Mouse (Mus musculus) adrenal gland (tissue): ENCODE results near the gene Atf7.
"Not testable (repeated sequence)": the region's sequence is repeated elsewhere in the genome, so short reads cannot be mapped to it uniquely, and the experiment has no call there.

Source experiments
- intact Hi-C: fragments of 180-260 bp; cut with DNase I; formaldehyde crosslinking; loops from one replicate; pipeline ENCODE4 v1.15.1; 2025

Atf7 gene

DNA sequence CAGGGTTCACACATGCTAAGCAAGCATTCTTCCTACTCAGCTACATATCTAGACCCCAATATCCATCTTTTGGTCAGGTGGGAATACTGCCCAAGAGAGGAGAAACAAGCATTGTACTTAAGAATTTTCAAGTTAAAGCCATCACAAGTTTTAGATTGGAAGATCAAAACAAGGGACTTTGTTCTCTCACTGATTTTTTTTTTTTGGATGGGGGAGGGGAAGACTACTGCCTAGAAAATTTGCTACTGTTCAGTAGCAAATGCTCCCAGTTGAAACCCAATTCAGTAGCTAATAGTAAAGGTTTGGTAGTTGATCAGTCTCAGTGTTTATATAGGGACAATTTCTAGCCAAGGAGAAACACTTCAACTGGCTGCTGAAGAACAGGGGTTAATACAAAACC is 2.7 kb downstream of the Atf7 start:
- intact Hi-C loops = no loop called here

DNA sequence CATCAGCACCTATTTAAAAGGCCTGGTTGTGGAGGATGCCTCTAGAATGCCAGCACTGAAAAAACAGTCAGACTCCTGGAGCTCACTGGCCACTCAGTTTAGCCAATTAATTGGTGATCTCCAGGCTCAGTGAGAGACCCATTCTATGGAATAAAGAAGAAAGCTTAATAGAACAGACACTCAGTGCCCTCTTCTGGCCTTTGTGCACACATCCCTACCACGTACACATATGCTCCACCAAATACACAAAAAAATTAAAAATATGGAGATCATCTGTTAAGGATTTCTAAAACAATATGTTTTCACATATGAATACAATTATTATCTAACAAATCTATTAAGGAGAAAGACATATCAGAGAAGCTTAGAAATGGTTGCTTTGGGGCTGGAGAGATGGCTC is 4.5 kb downstream of the Atf7 start:
- intact Hi-C loops = no loop called here

DNA sequence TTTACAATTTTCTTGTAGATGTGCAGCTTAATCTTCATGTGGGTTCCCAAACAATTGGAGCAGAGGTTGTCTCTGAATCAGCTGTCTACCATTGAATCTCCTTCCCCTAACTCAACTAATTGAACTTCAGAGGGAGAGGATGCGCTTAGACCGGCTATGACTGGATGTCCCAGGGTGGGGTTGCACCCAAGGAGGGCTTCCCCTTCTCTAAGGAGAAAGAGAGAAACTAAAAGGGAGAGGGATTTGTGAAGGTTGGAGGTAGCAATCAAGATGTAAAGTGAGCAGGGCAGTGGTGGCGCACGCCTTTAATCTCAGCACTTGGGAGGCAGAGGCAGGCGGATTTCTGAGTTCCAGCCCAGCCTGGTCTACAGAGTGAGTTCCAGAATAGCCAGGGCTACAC is 5.8 kb downstream of the Atf7 start:
- intact Hi-C loops = no loop called here

DNA sequence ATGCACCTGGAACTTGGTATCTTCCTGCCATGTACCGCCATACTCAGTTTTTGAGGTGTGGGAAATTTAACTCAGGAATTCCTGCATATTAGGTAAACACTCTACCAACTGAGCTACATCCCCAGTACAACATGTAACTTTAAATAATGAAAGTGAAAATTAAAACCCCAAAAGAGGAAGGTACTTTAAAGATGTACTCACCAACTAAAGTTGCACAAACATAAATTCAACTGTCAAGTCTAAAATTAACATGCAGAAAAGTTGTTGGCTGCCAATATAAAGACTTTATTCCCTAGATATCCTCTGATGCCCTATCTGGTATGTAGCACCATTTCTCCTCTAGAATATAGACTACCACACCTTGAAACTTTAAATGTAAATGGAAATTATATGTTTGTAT is 7.6 kb downstream of the Atf7 start:
- intact Hi-C loops = no loop called here

DNA sequence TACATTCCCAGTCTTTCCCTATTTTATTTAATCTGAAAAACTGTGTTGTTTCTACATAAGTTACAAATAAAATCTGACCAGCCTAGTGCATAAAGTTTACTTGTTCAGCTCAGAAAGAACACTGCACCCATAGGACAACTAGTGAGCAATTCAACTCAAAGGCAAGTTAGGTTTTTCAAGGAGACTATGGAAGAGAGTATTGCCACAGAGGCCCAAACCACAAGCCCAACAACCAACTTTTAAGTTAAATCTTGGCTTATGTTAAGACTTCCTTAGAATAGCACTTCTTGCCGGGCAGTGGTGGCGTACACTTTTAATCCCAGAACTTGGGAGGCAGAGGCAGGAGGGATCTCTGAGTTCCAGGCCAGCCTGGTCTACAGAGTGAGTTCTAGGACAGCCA is 9.1 kb downstream of the Atf7 start:
- intact Hi-C loops = no loop called here

DNA sequence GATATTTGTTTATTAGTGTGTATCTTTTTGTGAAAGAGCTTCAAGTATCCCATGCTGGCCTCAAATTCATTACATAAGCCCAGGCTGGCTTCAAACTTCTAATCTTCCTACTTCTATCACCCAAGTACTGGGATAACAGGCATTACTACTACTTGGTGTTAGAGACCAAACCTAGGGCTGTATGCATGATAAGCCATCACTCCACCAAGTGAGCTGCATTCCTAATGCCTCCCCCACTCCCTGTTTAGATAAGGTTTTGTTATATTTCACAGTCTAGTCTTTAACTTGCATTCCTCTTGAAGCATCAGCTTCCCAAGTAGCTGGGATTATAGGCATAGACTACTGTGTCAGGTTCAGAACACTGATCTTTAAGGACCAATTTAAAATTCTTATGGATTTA is 11.0 kb downstream of the Atf7 start:
- intact Hi-C loops = loop anchor here (5.0 kb wide), 1 partner anchor 53 kb away; no protein-coding TSS in a partner anchor

DNA sequence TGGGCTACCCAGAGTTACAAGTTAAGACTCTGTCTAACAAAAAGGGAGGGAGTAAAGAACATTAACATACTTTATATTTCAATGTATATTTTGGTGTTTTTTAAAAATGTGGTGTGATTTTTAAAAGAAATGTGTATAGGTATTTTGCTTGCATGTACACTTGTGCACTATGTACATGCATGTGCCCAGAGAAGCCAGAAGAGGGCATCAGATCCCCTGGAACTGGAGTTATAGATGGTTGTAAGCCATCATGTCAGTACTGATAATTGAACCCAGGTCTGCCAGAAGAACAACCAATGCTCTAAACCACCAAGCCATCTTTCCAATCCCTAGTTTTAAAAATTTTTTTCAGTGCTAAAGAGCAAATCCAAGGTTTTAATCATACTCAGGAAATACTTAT is 12.3 kb downstream of the Atf7 start:
- intact Hi-C loops = loop anchor here (5.0 kb wide), 1 partner anchor 54 kb away; no protein-coding TSS in a partner anchor

DNA sequence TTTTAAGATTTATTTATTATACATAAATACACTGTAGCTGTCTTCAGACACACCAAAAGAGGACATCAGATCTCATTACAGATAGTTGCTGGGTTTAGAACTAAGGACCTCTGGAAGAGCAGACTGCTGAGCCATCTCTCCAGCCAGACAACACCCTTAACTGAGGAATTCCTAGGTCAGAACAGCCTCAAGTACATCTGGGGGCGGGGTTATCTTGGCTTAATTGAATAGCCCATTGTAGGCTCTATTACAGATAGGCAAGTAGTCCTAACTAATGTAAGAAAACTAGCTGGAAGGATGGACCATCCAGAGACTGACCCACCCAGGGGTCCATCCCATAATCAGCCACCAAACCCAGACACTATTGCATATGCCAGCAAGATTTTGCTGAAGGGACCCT is 16.7 kb downstream of the Atf7 start:
- intact Hi-C loops = not testable (repeated sequence)

DNA sequence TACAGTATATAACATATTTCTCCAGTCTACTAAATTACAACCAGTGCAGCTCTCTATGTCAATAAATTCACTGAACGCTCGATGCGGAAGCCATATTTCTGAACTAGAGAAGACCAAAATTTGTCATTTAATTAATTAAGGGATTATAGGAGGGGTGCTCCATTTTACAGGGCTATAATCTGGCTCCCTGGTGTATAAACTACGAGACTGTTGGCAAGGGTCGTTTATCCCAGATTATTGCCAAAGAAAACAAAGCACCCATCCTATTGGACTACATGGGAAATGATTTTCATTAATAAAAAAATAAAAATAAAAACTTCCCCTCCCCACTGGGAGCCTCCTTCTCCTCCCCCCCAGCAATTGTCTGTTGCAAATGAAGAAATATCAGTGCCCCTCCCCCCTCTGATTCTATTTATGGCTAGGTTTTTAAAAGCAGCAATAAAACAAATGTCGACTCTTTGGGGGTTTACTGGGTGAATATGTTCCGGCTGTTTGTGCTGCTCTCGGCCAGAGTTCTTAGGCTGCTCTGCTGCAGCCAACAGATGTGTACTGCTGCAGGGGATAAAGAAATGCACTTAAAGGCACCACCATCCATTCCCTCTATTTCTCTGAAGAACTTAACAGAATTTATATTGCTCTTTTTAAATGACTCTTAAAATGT is 31.1 kb downstream of the Atf7 start:
- intact Hi-C loops = no loop called here

DNA sequence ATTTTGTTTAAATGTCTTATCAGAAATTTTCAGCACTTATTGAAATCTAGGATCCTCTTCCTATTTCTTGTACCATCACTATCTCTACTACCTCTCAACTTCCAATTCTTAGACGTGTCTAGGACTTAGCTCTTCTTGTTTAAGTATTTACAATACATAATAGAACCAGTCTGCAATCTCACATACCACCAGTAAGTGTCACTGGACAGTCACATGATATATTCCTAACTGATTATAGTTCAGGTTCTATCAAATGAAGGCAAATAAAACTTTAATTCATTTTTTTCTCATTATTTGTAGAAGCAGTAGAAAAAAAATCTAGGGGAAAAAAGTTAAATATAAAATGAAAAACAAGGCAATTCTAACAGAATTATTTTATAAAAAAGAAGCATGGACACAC is 32.6 kb downstream of the Atf7 start:
- intact Hi-C loops = no loop called here

DNA sequence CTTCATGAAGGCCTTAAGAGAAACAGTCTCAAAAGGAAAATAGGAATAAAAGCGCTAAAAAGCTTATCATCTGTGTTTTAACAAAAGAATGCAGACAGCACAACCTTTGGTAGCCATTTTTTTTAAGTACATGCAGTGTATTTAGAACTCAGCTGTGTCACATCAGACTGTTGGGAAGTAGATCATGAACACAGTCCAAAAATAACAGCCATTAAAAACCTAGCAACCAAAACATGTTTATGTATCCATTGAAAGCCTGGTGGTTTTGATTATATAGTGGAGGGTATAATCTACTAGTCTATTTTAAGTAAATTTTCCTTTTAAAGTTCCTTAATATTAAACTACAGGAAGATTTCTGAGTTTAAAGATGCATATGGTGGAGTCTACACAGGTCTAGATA is 34.7 kb downstream of the Atf7 start:
- intact Hi-C loops = no loop called here

DNA sequence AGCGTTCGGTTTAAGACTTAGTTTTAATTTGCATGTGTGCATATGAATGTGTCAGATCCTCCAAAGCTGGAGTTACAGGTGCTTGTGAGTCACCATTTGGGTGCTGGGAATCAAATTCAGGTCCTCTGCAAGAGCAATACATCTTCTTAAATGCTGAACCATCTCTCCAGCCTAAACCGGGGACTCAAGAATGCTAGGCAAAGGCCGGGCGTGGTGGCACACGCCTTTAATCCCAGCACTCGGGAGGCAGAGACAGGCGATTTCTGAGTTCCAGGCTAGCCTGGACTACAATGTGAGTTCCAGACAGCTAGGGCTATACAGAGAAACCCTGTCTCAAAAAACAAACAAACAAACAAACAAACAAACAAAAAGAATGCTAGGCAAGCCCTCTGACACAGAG is 35.4 kb downstream of the Atf7 start:
- intact Hi-C loops = no loop called here

DNA sequence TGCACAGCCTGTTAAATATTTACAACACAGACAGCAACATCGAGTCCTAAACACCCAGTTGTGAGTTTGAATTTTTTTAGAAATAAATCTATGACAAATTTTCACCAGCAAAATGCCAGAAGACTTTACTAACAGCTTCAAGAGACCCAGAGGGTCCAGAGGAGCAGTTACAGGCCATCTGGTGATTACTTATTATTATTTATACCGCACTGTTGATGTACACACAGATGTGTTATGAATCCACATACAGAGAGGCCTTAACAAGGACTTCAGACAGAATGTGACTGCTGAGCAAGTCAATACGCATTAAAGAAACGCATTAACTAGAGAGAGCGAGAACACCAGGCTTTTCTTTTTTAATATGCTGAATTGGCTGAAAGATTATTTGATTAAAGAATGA is 39.8 kb downstream of the Atf7 start:
- intact Hi-C loops = no loop called here

DNA sequence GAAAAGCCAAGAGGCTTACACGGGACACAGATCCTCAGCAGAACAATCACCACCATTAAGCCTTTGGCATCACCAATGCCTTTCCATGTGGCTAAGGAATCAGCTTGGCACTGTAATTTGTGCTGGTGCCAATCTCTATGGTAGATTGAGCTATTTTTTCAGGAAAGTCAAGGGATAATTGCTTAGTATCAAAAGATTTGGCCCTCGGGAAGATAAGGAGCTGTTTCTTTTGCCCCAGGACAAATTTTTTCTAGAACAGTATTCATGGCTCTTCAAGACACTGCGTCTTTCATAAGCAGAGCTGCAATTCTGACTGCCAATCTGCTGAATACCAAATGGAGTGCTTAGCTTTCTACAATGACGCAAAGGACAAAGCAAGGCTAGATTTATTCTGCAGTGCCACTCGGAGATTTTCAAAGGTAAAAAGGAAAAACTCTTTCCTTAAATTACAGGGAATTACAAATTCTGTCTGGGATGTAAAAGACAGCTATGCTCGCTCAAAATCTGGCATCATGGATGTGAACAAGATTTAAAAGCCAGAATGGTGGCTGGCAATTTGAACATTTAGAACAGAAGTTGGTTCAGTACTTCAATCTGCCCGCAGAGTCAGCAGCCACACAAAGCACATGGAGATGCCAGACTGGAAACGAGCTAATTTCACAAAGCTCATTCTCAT is 41.4 kb downstream of the Atf7 start:
- intact Hi-C loops = no loop called here

DNA sequence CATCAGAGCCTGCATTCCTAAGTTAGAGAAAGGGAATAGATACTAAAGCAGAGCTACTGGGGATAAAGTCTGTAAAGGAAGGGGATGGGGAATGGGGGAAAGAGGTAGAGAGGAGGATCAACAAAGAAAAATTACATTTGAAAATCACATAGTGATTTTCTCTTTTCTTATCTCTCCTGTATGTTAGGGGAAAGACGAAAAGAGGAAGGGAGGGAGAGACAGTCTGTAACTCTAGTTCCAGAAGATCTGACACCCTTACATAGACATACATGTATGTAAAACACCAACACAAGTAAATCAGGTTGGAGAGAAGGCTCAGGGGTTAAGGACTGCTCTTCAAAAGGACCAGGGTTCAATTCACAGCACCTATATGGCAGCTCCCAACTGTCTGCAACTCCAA is 44.1 kb downstream of the Atf7 start:
- intact Hi-C loops = no loop called here

DNA sequence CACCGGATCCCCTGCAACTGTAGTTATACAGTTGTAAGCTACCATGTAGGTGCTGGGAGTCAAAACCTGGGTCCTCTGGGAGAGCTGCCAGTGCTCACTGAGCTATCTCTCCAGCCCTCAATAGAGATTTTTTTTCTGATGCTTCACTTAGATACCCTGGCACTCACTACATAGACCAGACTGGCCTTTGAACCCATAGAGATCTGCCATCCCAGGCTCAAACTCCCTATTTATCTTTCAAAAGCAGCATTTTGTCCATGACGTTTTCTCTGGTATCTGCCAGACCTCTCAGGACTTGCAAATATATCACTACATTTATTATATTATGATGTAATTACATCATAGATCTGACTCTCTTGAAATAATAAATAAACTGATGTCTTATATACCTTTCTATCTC is 46.9 kb downstream of the Atf7 start:
- intact Hi-C loops = no loop called here

DNA sequence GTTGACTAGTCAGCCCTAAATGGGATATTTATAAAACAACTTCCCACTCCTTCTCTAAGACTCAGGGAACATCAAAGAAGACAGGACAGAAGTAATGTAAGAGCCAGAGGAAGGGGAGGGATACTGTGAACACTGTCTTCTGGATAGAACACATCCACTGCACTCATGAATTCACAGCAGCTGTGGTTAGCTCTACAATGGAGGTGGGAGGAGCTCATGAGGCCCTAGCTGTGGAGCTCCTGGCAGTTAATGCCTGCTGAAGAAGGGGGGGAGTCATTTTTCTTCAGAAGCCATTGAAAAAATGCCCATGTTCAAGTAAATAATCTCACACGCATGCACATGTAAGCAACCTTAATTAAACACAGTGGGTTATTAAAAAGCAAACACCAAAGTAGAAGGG is 48.3 kb downstream of the Atf7 start:
- intact Hi-C loops = no loop called here

DNA sequence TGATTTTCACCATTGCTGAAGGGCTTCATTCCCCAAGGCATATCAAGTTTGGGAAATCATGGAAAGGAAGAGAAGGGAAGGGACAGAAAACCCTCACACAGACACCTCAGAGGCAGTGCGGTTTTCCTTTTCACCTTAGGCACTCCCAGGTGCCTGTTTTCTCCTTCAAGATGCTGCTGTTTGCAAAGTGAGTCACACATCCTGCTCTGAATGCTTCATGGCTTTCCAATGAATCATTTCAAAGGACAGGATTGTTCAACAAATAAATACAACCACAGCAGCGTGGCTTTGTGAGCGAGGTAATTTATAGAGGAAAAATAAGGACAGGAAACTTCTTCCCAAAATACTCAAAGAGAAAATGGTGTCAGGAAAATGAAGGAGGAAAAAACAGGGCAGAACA is 53.2 kb downstream of the Atf7 start:
- intact Hi-C loops = no loop called here

DNA sequence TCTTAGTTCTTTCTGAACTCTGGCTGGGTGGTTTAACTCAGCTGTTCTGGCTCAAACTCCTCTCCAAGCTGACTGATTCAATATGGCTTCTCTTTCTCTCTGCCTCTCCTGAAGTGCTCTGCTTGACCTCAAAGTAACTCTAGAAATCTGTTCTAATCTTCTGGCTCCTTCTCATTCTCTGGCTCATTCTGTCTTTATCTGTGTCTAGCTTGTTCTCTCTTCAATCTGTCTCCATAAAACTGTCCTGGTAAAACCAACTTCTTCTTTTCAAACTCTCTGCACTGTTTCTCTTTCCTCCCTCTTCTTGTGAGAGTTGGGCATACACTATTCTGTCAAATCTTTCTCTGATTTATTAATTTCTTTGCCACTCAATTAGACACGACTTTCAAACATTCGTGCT is 57.4 kb downstream of the Atf7 start:
- intact Hi-C loops = no loop called here

DNA sequence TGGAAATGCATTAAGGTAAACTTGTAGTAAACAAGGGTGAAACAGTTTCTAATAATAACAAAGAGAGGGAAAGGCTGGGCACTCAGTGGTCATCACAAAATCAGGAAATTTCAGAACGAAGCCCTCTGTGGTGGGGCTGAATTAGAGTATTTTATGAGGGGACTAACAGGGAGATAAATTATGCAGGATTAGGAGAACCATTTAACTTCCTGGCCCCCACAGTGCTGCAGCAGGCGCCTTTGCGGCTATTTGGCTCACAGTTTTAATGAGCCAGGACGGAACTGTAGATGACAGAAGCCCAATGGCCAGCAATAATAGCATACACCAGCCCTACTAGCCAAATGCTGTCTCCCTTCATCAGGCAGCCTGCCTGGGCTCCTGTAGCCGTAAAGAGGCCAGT is 61.6 kb downstream of the Atf7 start:
- intact Hi-C loops = no loop called here

DNA sequence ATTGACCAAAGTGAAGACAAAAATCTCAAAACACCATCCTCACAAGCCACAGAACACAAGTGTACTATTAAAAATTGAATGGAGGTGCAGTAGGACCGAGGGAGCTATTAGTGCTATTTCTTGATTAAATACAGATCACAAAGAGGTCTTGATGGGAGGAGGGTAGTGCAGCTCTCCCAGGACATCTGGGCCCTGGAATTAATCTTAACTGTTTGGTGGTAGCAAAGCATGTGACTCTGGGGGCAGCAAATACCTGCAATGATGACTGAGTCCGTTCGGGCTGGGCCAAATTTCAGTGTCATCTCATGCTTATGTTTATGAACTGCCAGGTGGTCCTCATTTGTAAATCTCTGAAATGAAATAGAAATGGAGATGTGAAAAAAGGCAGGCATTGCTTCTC is 62.2 kb downstream of the Atf7 start:
- intact Hi-C loops = no loop called here

DNA sequence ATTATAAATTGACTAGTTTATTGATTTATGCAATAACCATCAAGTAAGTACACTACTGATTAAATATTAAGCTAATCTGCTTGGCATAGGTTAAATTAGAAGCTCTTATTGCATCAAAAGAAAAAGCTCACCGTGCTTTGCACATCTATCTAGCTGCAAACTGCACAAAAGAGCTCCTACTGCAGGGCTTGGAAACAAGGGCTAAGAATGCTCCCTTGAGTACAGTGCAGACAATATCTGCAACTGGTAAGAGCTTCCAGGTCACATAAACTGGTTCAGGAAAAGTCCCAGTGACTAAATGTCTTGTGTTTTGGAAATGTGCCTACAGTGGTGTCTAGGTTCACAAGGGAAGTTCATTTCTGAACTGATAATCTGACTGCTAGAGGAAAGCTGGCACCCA is 62.8 kb downstream of the Atf7 start:
- intact Hi-C loops = no loop called here

DNA sequence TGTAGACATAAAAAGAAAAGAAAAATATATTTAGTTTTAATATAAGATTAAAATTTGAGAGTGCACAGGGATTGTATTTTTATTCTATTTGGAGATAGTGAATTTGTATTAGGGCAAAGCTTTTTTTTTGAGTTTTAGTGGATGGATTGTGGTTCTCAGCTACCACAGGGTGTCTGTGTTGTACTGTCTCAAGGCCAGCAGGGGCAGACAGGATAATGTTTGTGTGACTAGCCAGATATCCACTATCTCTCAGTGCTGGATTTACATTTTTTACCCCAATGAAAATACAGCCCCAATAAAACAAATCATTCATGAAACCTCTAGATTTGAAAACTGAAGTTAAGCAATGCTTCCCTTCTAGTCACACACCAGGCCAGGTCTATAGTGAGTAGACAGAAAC is 67.7 kb downstream of the Atf7 start:
- intact Hi-C loops = loop anchor here (10.0 kb wide), 1 partner anchor 107 kb away; no protein-coding TSS in a partner anchor
